Mouse (Mus musculus) ES-CJ7 (cell line): ENCODE measurements at regions not wholly inside any gene's neighbourhood (a gene's known extent, or its start where the extent isn't known, plus 50 kb on each side); places are given as distances from the start of the nearest gene placed in this dataset.
A peak's percentile ranks its signal among the peaks of the same experiment; 100 is the strongest.

ENCODE experiments used
- DNase-seq: peaks from one replicate; pipeline ENCODE4 v3.0.0; 2011; ENCODE audit warnings: low read depth, low spot score

DNA sequence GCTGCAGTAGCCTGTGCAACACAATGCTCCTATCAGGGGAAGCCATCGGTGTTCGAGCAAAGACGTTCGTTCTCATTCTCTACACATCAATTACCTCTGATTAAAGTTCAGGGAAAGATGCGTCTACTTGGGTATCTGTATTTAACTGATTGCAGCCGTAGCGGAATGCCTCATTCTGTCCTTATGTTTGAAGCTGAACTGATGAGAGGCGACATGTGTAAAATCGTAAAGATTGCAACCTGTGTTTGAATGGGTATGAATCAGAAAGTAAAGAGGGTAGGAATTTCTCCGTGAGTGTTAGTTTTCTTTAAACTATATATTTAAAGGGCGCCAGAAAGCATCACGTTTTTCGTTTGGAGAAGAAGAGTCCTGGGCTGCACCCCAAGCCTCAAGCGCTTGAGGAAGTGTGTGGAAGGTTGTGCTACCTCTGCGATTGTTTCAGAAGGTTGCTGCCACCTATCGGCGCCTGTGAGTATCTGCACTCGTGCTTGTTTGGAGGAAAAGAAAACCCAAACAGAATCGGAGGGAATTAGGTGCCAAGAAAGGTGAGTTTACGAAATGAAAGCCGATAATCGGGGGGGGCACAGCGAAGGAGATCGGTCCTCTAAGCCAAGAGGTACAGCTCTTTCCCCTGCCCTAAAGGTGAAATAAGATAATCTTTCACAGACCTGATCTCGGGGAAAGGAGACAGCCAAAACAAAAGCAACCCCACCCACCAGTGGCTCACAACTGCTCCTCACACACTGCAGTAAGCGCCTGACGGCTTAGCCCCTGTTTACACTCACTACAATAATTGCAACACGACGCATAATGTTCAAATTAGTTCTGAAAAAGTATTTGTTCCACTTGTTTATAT lies 346.4 kb upstream of the Prkcq start:
- peak; percentile 73 for DNase-seq

GRCm38 (mm10) chr2:10826134-10826767 lies 345.7 kb upstream of the Prkcq start:
- DNase-seq: no peak

- no peak for DNase-seq
Observed at GRCm38 (mm10) chr2:10839976-10840375, 331.9 kb upstream of the Prkcq start.

- no peak for DNase-seq
Observed at GRCm38 (mm10) chr2:10861654-10862292, 310.1 kb upstream of the Prkcq start.

- no peak for DNase-seq
Observed at GRCm38 (mm10) chr2:10864451-10864850, 307.5 kb upstream of the Prkcq start.

DNA sequence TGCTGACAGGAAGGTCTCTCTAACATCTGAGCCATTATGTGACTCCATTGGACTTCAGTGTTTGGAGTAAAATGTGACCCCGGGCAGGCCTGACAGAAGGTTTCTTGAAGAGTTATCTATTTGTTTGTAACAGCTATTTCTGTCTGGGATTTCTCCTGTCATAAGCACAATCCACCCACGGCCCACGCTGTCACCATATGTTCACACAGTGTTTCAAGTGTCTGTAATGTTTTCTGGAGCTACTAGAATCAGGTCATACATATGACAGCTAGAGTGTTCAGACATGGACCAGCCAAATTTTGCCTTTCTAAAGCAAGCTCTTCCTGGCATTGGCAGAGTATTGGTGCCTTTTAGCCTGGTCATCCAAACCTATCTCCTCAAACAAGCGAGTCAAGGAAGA lies 297.6 kb upstream of the Prkcq start:
- DNase-seq: no peak

- no peak for DNase-seq
Observed at GRCm38 (mm10) chr2:10901926-10902325, 270.0 kb upstream of the Prkcq start.

GRCm38 (mm10) chr2:10919955-10920354 lies 252.0 kb upstream of the Prkcq start:
- DNase-seq: peak; percentile 7

DNA sequence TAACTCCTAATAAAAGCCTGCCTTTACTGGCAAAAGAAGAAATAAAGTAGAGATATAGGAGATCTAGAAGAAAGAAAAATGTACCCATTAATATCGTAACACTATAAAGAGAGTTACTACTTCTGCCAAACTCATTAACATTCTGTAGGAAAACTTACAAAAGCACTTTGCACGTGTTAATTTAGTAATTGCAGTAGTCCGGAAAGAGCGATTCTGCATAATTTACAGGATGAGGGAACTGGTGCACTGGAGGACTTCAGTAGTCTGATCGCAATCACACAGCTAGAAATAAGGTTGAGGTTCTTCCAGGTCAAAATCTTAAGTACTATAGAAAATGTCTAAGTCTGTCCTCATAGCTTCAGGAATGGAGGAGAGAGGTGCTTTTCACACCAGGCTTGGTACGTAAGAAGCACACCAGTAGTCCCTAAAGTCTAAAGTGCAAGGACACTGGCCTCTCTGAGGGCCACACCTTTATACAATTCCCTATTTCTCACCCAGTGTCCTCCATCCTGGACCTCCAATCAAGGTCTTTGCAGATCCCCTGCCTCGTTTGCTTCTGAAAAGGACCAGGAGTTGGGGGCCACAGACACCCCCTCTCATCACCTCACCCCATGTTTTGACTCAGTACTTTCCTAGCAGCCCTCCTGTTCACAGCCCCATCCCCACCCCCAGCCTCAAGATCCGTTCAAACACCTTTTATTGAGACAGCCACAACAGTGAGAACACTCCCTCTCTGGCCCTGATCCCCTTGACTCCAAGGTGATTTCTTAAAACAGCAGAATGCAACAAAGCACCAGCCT lies 251.0 kb upstream of the Prkcq start:
- no peak for DNase-seq

DNA sequence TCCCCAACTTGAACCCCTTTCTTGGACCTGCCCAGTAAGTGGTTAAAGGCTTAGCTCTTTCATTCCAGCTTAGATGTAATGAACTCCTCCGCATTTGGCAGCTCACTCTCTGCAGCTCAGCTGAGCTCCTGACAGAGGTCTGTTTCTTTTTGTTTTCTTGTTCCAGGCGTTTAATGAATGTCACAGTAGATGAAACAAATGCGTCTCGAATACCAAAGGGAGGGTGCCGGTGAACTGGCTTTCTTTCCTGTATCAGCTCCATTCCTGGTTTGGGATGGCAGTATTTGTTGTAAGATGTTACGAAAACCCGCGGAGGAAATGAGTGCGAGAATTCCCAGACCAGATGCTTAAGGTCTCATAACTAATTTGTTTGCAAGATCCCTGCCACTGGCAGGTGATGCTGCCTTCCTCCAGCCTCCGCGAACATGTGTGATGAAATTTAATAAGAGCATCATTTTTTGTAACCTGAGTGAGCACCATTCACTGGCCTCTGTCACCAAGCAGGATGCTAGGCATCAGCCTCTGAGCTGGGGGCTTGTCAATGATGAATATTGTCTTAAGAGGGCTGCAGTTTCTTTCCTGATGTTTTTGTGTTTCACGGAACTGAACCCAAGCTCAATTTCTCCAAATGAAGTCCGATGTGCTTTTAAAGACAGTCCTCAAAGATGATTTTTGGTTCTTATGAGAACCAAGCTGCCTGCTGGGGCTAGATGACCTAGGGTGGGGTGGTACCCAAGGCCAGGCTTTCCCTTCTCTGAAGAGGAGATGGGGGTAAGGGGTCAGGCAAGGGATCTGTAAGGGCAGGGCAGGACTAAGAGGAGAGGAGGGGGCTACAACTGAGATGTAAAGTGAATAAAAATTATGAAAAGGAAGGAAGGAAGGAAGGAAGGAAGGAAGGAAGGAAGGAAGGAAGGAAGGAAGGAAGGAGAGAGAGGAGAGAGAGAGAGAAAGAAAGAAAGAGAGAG lies 250.1 kb upstream of the Prkcq start:
- no peak for DNase-seq

GRCm38 (mm10) chr2:10923984-10924383 lies 247.9 kb upstream of the Prkcq start:
- no peak for DNase-seq

DNA sequence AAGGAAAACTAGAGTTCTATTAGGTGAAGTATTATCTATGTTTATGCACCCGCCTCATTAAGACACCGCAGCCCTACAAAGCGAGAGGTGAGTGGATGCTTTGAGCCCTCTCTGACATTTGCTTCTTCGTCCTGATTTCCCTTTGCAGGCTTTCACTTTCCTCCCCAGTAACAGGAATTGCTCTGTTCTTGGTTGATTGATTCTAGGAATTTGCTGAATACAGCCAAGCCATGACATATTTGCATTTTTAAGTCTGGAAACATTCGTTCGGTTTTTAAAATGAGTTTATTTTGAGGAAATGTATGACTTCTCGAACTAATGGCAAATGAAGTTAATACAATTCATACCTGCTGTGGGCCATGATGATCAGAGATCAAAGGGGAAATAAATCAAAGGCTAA lies 246.5 kb upstream of the Prkcq start:
- no peak for DNase-seq

- DNase-seq: no peak
Observed at GRCm38 (mm10) chr2:10937405-10937804, 234.5 kb upstream of the Prkcq start.

DNA sequence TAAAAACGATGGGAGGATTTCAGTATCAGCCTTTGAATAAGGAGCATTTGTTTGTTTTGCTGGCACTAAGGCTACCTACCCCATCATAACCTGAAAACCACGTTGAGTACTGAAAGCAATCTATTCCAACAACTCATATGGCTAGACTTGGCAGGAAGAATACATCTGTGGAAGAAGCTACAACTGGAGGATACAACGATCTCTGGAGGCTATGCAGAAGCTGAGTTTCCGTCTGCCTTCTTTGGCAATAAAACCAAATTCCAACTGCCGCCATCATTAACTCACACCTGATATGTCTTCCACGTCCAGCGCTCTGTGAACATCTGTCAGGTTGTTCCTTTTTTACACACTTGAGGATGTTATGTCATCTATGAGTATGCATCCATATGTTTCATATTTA lies 206.7 kb upstream of the Prkcq start:
- no peak for DNase-seq

- DNase-seq: no peak
Observed at GRCm38 (mm10) chr2:10966891-10967290, 205.0 kb upstream of the Prkcq start.

GRCm38 (mm10) chr2:10969111-10969689 lies 202.7 kb upstream of the Prkcq start:
- DNase-seq: no peak

DNA sequence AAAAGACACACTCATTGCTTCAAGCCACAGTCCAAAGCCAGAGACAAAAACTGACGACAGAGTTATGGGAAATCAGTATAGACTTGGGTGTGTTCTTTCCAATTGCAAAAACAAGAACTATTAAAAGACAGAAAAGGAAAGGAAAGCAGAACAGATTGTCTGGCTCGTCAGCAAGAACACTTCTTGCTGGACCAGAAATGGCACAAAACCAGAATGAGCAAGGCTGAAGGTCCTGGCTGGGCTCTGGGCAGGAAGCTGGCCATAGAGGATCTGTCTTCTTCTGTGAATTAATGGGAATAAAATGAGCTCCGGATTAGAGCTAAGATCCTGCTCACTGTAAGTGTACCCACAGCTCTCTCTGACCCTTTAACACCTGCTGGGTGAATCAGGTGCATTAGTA lies 199.9 kb upstream of the Prkcq start:
- no peak for DNase-seq

DNA sequence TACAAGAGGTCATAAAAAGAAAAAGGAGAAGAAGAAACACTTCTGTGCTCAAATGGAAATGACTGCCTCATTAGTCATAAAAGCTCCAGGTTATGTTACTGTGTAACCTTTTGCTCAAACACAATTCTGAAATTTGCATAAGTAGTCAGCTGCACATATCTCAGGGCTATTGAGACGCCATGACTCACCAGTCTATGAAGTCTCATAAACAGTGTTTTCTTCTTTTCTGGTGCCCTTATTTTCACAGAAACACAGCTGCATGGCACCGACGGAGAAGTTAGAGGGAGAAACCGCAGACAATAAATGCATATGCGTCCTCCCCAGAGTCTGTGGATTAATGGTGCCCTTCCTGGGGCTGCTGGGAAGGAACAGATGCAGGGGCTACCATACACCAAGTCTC lies 193.1 kb upstream of the Prkcq start:
- no peak for DNase-seq

DNA sequence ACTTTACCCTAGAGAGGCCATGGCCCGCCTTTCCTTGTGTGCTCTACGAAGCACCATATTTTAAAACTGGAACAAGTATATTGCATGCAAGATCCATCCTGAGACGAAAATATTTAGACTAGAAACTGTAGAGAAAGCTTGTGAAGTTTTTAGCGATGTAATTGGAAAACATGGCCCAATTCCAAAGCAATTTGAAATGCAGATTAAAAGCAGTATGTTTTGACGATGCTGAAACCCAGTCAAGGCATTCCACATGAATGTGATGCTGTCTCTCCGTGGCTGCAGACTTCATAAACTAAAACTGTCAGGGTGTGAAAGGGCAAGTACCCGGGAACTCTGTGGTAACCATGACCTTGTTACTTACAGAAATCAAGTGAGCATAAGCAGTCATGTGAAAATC lies 185.8 kb upstream of the Prkcq start:
- DNase-seq: no peak

DNA sequence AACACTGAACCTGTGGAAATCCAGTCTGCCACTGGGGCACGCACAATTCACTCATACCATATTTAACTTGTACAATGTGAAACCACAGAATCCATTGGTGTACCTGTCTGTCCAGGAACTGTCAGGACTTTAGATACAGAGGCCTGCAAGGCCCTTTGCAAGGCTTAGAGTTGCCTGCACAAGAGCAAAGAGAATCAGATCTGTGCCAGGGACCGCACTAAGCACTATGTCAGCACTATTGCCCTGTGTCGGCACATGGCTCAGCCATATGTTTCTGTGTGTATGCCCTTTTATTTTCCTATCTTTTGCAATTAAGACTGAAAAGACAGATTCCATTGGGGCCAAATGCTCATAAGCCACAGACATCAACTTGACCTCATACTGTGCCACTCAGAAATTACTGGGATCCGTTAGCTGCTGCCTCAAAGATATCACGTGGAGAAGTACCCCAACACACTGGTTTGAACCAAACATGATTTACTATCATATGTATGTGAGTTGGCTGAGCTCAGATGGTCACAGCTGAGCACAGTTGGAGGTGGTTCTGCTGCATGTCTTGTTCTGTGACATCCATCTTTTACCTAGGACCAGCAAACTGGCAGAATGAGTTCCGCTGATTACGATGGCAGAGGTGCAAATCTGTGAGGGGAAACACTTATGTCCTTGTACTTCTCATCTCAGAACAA lies 181.7 kb upstream of the Prkcq start:
- no peak for DNase-seq
